Mouse (Mus musculus): ENCODE results near the gene Cwc27.

- no peak for TF ChIP-seq POLR2A (IDR thresholded peaks at IDR 0.05; ENCODE audit: control insufficient read depth, low read depth, low read length)
- no peak for TF ChIP-seq CTCF (IDR thresholded peaks at IDR 0.05; ENCODE audit: control insufficient read depth, insufficient read depth, insufficient replicate concordance, low read depth, low read length)
Measured at GRCm38 (mm10) chr13:104692710-104693109, 124.2 kb downstream of the Cwc27 start.
